Mouse (Mus musculus): ENCODE measurements around the gene Atp6v1d.

The Atp6v1d gene

GRCm38 (mm10) chr12:78861496-78862253 lies at the start of gene Atp6v1d, which contains the start of gene Eif2s1:
TSS of gene Atp6v1d (minus strand) at chr12:78861638.
TSS of gene Eif2s1 (plus strand) at chr12:78861819.
- in situ Hi-C loops (cut with MseI, MboI): no loop called here

DNA sequence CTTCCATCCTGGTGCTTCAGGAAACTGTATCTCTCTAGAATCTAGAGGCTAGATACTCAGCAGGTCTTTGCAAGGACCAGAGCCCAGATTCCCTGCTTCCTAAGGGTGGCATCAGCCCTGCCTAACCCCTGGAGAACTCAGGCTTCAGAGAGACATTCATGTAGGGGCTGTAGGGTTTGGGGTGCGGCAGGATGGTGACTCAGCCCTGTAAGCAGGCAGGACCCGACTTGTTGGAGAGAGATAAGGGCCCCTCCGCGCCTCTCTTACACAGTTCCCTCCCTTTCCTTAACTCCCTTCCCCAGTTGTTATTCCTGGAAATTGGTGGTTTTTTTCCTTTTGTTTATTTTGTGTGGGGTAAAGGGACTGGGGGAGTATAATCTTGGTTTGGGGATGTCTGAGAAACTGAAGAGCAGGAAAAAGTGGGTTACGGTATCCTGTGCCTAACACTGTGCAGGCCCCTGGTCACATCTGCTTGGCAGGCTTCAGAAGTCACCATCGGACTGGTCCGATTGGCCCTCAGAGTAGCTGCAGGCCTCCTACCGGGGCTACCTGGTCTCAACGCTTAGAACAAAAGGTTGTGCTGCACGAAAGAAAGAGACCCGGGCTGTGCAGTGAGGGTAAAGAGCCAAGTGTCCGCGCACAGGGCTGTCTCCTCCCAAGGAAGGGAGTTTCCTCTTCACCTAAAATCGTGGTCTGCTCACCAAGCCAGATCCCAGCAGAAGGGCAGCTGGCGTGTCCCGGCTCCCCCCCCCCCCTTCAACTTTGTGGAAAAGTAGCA lies 49.4 kb upstream of the Atp6v1d start:
- in situ Hi-C loops (cut with MseI, MboI): no loop called here

DNA sequence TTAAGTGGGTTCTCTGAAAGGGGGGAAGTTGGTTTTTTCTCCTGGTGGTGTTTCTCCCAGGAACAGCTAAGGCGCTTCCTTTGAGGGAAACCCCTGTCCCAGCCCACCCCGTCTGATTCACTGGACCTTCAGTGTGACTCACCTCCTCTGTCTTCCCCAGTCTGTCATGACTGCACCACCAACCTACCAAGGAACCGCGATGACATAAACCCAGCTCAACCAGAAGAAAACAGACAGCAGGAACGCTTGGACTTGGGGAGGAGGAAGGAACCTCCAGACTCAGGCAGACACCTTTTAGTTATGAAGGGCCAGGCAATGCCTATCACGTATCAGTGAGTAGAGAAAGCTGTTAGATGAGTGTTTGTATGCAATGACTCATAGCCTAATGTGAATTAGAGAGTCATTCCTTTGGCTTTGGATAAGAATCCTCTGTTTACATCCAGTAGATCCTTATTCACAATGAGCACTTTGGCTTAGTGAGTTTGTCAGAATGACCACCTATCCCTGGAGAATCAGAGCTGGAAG lies 46.7 kb upstream of the Atp6v1d start:
- in situ Hi-C loops (cut with MseI, MboI): no loop called here

DNA sequence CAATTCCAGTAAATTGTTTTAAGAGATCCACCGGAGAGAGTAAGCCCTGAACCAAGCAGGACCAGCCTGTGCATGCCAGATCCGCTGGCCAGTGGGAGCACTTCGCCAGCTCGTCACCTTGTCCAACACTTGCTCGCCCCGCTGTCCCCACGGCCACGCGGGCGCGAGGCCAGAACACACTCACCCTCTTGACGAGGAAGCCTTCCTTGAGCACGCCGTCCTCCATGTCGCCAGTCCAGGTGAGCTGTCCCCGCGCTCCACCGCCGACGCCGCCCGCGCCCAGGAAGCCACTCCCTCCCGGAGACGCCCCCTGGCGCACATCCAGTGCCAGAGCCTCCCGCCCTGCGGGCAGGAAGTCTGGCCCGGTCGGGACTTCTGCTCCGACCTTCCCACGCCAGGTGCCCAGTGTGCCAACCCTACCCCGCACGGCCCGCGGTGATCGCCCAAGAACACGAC lies 45.3 kb upstream of the Atp6v1d start, which contains the start of gene Plek2:
Plek2 (minus strand) TSS at position 258 of the 456 bp plus-strand sequence.
- in situ Hi-C loops (cut with MseI, MboI): no loop called here

GRCm38 (mm10) chr12:78904499-78904898 lies 43.1 kb upstream of the Atp6v1d start:
- in situ Hi-C loops (cut with MseI, MboI): no loop called here

DNA sequence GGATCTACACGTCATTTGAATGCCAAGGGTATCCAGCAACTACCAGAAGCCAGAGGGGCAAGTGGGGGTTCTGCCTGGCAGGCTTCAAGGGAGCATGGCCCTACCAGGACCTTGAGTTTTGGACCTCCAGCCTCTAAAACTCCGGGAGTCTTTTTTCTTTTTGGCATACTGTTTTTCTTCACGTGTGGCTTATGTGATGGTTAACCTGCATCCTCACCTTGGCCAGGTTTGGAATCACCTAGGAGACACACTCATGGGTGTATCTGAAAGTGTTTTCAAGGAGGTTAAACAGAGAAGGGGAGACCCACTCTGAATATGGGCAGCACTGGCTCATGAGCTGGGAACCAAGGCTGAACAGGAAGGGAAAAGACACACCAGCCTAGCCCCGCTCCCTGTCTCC lies 41.9 kb upstream of the Atp6v1d start:
- in situ Hi-C loops (cut with MseI, MboI): no loop called here

DNA sequence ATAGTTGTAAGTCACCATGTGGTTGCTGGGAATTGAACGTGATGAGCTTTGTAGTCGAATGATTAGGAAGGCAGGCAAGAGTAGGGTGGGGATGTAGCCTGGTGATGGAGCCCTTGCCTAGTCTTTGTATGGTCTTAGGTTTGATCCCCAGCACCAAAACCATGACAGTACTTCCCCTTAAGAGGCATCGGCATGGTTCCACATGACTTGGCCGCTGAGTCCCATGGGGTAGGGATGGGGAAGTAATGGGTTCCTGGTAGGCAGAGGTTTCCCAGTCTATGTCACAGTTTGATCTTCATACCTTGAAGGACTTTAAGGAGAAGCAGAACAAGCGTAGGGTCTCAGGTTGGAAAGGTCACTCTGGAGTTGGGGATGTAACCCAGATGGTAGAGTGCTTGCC lies 40.0 kb upstream of the Atp6v1d start:
- in situ Hi-C loops (cut with MseI, MboI): no loop called here

- in situ Hi-C loops (cut with MseI, MboI): no loop called here
Observed at GRCm38 (mm10) chr12:78897861-78898260, 36.4 kb upstream of the Atp6v1d start.

GRCm38 (mm10) chr12:78891149-78891548 lies 29.7 kb upstream of the Atp6v1d start:
- in situ Hi-C loops (cut with MseI, MboI): no loop called here

DNA sequence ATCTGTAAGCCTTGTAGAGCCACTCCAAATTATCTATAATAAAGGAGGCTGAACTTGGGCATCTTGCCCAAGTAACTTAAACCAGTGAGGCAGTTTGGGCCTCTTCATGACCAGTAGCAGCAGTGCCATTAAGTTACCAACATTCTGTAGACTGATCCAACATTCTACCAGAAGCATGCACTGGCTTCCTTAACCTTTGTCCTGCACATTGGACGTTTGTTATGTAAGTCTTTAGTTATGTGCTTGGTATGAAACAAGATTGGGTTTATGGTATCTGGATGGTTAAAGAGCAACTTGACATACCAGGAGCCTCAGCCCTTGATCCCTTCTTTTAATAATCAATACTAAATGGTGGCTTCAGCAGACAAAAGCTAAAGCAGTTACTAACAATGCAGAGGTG lies 28.6 kb upstream of the Atp6v1d start:
- in situ Hi-C loops (cut with MseI, MboI): no loop called here

GRCm38 (mm10) chr12:78874581-78874980 lies 13.1 kb upstream of the Atp6v1d start:
- in situ Hi-C loops (cut with MseI, MboI): no loop called here

- in situ Hi-C loops (cut with MseI, MboI): no loop called here
Observed at GRCm38 (mm10) chr12:78868115-78868514, 6.7 kb upstream of the Atp6v1d start.

DNA sequence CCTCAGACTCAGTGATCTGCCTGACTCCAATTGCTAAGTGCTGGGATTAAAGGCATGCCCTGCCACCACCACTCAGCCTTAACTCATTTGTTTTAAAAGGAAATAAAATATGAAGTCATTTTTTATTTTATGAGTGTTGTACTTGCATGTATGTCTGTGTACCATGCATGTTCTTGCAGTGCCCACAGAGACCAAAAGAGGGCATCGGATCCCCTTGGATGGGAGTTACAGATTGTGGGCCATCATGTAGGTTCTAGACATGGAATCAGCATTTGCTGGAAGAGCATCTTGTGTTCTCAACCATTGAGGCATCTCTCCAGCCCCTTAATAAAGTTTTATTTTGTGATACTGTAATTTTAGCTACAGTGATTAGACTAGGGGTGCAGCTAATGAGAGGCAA lies 4.0 kb upstream of the Atp6v1d start:
- in situ Hi-C loops (cut with MseI, MboI): no loop called here

- in situ Hi-C loops (cut with MseI, MboI): no loop called here
Observed at GRCm38 (mm10) chr12:78862254-78862730, 854 bp upstream of the Atp6v1d start.

DNA sequence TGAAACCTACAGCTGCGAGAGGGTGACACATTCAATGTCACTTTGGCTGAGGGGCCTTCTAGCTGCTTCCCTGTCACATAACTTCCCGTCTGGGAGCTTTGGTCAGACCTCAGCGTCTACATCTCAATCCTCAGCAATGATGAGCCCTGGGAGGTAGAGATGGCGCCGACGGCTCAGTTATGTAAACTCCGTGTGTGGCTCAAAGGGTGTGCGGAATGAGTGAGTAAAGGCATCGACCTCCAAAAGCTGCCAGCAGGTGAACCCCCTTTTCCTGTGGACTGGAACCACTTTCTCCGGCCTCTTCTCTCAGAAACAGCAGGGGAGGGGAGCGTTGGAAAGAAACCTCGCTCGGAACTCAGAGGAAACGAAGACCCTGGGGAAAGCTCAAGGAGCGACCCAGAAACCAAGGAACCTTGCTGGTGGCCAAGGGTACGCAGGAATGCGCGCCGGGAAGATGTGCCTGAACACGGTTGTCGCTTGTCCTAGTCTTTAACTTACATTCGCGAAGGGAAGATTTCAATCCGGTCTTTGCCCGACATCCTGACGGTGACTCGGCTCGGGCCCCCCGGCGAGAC lies 430 bp downstream of the Atp6v1d start:
- in situ Hi-C loops (cut with MseI, MboI): no loop called here

DNA sequence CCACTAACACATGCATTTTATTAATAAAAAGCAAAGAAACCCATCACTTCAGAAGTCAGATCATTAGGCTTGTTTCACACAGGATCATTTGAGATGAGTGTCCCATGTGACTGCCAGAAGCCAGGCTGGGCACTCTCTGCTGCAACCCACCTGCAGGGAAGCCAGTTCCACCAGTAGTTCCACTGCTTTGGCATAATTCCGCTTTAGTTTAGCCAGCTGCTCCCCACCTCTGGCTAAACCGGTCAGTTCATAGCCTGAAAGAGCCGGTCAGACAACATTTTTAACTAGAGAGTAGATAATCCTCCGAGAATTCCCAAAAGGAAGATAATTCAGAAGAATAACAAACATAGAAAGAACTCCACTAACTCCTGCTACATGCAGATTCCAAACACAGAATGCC lies 13.2 kb downstream of the Atp6v1d start:
- in situ Hi-C loops (cut with MseI, MboI): no loop called here

DNA sequence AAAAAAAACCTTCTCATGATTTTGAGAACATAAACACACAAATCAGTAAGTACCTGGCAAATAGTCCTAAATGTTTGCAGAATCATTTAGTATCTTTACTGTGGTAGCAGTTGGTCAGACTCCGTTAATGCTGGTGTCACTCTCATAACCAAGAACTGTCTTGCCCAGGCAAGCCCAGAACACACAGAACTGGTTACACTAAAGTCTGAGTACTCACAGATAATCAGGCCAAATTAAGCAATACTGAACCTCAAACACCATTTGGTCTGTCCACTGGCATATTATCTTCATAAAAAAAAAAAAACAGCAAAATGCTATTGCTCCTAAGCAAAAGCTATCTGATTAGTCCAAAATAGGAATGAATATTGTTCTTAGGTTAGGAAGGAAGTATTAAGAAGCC lies 19.0 kb downstream of the Atp6v1d start:
- in situ Hi-C loops (cut with MseI, MboI): no loop called here

- in situ Hi-C loops (cut with MseI, MboI): no loop called here
Observed at GRCm38 (mm10) chr12:78839906-78840305, 21.5 kb downstream of the Atp6v1d start.

DNA sequence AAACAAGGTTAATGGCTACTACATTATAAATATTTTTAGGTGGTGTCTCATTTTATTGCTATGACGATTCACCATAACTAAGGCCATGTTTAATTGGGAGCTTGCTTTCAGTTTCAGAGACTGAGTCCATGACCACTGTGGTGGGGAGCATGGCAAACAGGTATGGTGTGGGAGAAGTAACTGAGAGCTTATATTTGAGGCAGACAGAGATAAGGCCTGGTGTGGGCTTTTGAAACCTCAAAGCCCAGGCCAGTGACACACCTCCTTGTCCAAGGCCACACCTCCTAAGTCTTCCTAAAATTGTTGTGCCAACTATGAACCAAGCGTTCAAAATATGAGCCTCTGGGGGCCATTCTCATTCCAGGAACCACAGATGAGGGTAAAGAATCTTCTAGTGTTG lies 26.9 kb downstream of the Atp6v1d start:
- in situ Hi-C loops (cut with MseI, MboI): no loop called here

- in situ Hi-C loops (cut with MseI, MboI): no loop called here
Observed at GRCm38 (mm10) chr12:78814437-78814836, 47.0 kb downstream of the Atp6v1d start.

DNA sequence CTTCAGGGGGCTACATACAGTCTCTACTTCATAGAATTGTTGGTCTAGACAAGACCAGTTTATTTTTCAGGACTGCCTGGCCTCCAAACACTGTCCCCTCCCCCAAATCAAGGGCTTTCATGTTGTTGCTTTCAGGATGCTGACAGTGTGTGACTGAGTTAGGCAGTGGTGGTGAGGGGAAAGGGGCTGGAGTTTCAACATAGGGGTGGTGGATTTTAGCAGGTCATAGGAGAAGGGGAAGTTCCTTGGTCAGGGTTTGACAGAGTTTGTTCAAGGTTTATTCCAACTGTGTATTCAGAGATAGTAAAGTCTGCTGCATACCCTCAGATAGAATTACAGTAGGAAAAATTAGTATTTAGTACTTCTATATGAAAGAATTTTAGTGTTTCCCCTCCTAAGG lies 59.6 kb downstream of the Atp6v1d start:
- in situ Hi-C loops (cut with MseI, MboI): no loop called here

- in situ Hi-C loops (cut with MseI, MboI): no loop called here
Observed at GRCm38 (mm10) chr12:78800036-78800435, 61.4 kb downstream of the Atp6v1d start.

Measured in mouse trophoblast stem cell (cell line).